Mouse (Mus musculus) lung, postnatal 0 days (tissue): ENCODE measurements around the gene Bpifb4. TPM values are rescaled to one million over a fixed set of nuclear protein-coding genes. Genes with fewer than 3 reads are reported as not detected.

Experiments
- ATAC-seq: fragments of 200-750 bp; cut with Nextera tagmentation; 2 replicates; pipeline ENCODE4 v1.8.0; 2017; ENCODE audit warnings: moderate library complexity
- DNase-seq: peaks from one replicate; pipeline ENCODE4 v3.0.0-alpha.2; 2016; ENCODE audit warnings: low spot score
- H3K27ac ChIP-seq: fragments of 300-500 bp; sonication (generic); 2 replicates; pipeline ENCODE4 v1.5.1; 2014; ENCODE audit warnings: antibody characterized with exemption, mild to moderate bottlenecking, low read length, mixed read lengths
- H3K27me3 ChIP-seq: fragments of 300-500 bp; sonication (generic); replicated peaks from 2 replicates; pipeline ENCODE4 v1.6.1; 2014; ENCODE audit warnings: low read length, mixed read lengths; ENCODE audit not compliant: insufficient read depth
- H3K36me3 ChIP-seq: fragments of 300-500 bp; sonication (generic); 2 replicates; pipeline ENCODE4 v1.6.1; 2014; ENCODE audit warnings: low read length, mixed read lengths; ENCODE audit not compliant: insufficient read depth
- H3K4me1 ChIP-seq: fragments of 300-500 bp; sonication (generic); 2 replicates; pipeline ENCODE4 v1.6.1; 2014; ENCODE audit warnings: antibody characterized with exemption, low read depth, low read length, mixed read lengths; ENCODE audit not compliant: insufficient read depth
- H3K4me2 ChIP-seq: fragments of 300-500 bp; sonication (generic); replicated peaks from 2 replicates; pipeline ENCODE4 v1.6.1; 2014; ENCODE audit warnings: low read depth, mild to moderate bottlenecking, low read length, moderate library complexity, mixed read lengths
- H3K4me3 ChIP-seq: fragments of 300-500 bp; sonication (generic); 2 replicates; pipeline ENCODE4 v1.5.1; 2014; ENCODE audit warnings: low read depth, low read length
- H3K9ac ChIP-seq: fragments of 300-500 bp; sonication (generic); replicated peaks from 2 replicates; pipeline ENCODE4 v1.6.1; 2014; ENCODE audit warnings: low read depth, mild to moderate bottlenecking
- H3K9me3 ChIP-seq: fragments of 300-500 bp; sonication (generic); 2 replicates; pipeline ENCODE4 v1.6.1; 2016; ENCODE audit warnings: low read length, mixed read lengths
- CTCF ChIP-seq: IDR thresholded peaks from 2 replicates; pipeline ENCODE4 v1.5.1; 2016; ENCODE audit warnings: antibody characterized with exemption, mild to moderate bottlenecking
- EP300 ChIP-seq: IDR thresholded peaks from 2 replicates; pipeline ENCODE4 v1.6.1; 2016; ENCODE audit warnings: antibody characterized with exemption, mild to moderate bottlenecking, control low read depth
- WGBS: fragments of 180-500 bp; shearing (Covaris S2); extraction: QIAGEN DNeasy Blood & Tissue Kit; methylation state at CpG from one replicate; pipeline ENCODE4 v1.1.7; 2014; 5-methylcytosine and 5-hydroxymethylcytosine counted together
- polyA plus RNA-seq: library from polyadenylated mRNA; unstranded; fragments of >200 nt; fragmentation: Nextera tagmentation; extraction: Ambion mirVana; gene quantifications from 2 replicates; pipeline ENCODE4 v1.2.1, GENCODE M21; 2015

The Bpifb4 gene
- polyA plus RNA-seq, 1 experiment from 2014 or later: not detected

DNA sequence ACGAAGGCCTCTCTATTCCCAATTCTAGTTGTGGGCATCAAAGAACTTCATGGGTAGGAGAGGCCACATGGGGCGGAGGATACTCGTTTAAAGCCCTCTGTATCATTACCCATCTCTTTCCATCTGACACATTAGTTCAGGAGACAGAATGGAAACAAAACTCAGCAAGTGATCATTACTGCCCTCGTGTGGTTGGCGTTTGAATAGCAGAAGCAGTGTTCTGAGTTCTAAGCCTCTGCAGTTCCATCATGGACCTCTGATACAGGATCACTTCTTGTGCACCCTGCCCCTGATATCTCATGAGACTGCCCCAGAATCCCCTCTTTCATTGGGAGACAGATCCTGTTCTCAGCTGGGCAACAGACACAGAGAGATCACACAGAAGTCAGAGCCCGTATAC is 14.9 kb downstream of the Bpifb4 start:
- Histone ChIP-seq H3K36me3 (no peaks in the 10 kb centered on the region), H3K27ac (no peak overlapping the region), H3K9ac (no peak overlapping the region), H3K4me1 (no peaks in the 10 kb centered on the region), H3K4me2 (no peak overlapping the region), H3K27me3 (no peaks in the 10 kb centered on the region), H3K4me3 (no peak overlapping the region), H3K9me3 (no peaks in the 10 kb centered on the region)
- ATAC-seq: no peak
- peak; percentile 40 for DNase-seq
- no peak for TF ChIP-seq EP300
- peak; percentile 77 for TF ChIP-seq CTCF
- WGBS: 29% methylated on average over 6 of the region's 6 CpGs

DNA sequence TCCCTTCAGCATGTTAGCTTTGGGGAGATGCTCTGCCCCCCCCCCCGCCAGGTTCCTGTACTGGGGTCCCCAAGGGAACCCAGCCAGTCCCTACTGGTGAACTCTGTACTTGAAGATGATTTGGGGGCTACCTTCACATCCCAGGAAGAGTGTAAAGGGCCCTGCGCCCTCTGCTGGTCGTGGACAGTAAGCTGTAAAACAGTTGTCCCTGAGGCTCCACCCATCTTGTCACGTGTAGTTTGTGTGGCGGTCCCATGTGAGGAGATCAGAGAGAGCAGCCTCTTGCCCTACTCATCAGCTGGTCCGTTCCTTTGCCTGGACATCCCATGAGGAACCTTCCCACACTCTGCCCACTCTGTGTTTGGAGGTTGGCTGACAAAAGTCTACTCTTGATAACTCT is 15.8 kb downstream of the Bpifb4 start:
- H3K4me3 ChIP-seq: no peak overlapping the region
- WGBS: 9% methylated on average over 6 of the region's 6 CpGs
- H3K36me3 ChIP-seq: no peaks in the 10 kb centered on the region
- no peak overlapping the region for H3K4me2 ChIP-seq
- H3K27ac ChIP-seq: no peak overlapping the region
- no peaks in the 10 kb centered on the region for H3K27me3 ChIP-seq
- TF ChIP-seq EP300 (no peak), CTCF (peak; percentile 72)
- peak; percentile 30 for ATAC-seq
- no peak overlapping the region for H3K9ac ChIP-seq
- peak; percentile 64 for DNase-seq
- no peaks in the 10 kb centered on the region for H3K4me1 ChIP-seq
- H3K9me3 ChIP-seq: no peaks in the 10 kb centered on the region

- H3K4me3 ChIP-seq: no peak overlapping the region
- TF ChIP-seq EP300 (no peak), CTCF (no peak)
- H3K4me2 ChIP-seq: no peak overlapping the region
- no peak overlapping the region for H3K9ac ChIP-seq
- ATAC-seq (no peak), DNase-seq (no peak)
- no peak overlapping the region for H3K27ac ChIP-seq
- H3K27me3 ChIP-seq: no peaks in the 10 kb centered on the region
- 68% methylated on average over 4 of the region's 4 CpGs for WGBS
- H3K36me3 ChIP-seq: no peaks in the 10 kb centered on the region
- no peaks in the 10 kb centered on the region for H3K9me3 ChIP-seq
- H3K4me1 ChIP-seq: no peaks in the 10 kb centered on the region
These were observed 24.9 kb downstream of the Bpifb4 start for GRCm38 (mm10) chr2:153962821-153963331.

- no peak for ATAC-seq
- Histone ChIP-seq H3K9me3 (no peaks in the 10 kb centered on the region), H3K27ac (no peak overlapping the region), H3K36me3 (no peaks in the 10 kb centered on the region), H3K4me2 (no peak overlapping the region), H3K27me3 (no peaks in the 10 kb centered on the region), H3K4me3 (no peak overlapping the region), H3K4me1 (no peaks in the 10 kb centered on the region), H3K9ac (no peak overlapping the region)
- no peak for DNase-seq
- 95% methylated on average over 1 of the region's 1 CpGs for WGBS
- no peak for TF ChIP-seq EP300
- TF ChIP-seq CTCF: no peak
These were observed 25.3 kb downstream of the Bpifb4 start for GRCm38 (mm10) chr2:153963334-153963733.

GRCm38 (mm10) chr2:153970221-153970620 is 32.2 kb downstream of the Bpifb4 start:
- no peak for TF ChIP-seq EP300
- no peak for TF ChIP-seq CTCF
- H3K27ac ChIP-seq: no peak overlapping the region
- ATAC-seq: no peak

GRCm38 (mm10) chr2:153974582-153974981 is 36.6 kb downstream of the Bpifb4 start, which contains the start of gene Bpifa6:
Gene Bpifa6 (plus strand): TSS chr2:153974945.
- Histone ChIP-seq H3K4me2 (no peak within 1 kb of the TSS), H3K9ac (no peak within 1 kb of the TSS), H3K27me3 (no peaks in the 10 kb centered on the region), H3K9me3 (no peaks in the 10 kb centered on the region), H3K4me3 (no peak within 1 kb of the TSS), H3K36me3 (no peaks in the 10 kb centered on the region), H3K4me1 (no peaks in the 10 kb centered on the region), H3K27ac (no peak within 1 kb of the TSS)
- DNase-seq: no peak
- ATAC-seq: no peak
- TF ChIP-seq CTCF (no peak), EP300 (no peak)
- WGBS: 55% methylated on average over 5 of the region's 5 CpGs

More at GRCm38 (mm10) chr2:153970221-153970620, 32.2 kb downstream of the Bpifb4 start:
- peak; percentile 53 for DNase-seq
- Histone ChIP-seq H3K27me3 (no peaks in the 10 kb centered on the region), H3K4me2 (no peak overlapping the region), H3K4me1 (no peaks in the 10 kb centered on the region), H3K4me3 (no peak overlapping the region), H3K9me3 (no peaks in the 10 kb centered on the region), H3K9ac (no peak overlapping the region), H3K36me3 (no peaks in the 10 kb centered on the region)
- 61% methylated on average over 5 of the region's 5 CpGs for WGBS

DNA sequence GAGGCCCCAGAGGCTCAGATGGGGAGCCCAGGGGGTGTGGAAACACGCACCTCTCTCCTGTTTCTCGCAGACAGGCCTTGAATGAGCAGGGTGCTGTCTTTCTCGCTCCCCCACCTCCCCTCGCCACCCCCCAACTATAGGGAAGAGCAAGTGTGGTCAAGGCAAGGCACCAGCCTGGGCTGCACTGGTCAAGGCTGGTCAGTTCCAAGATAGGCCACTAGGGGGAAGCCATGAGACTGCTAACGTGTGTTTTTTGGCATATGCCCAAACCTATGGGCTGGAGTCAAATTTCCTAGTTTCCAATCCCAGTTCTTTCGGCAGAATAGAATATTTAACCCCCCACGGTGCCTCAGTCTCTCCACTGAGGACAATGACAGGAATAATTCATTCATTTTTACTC is 57.8 kb downstream of the Bpifb4 start:
- DNase-seq: peak; percentile 81
- 2% methylated on average over 7 of the region's 7 CpGs for WGBS
- H3K27me3 ChIP-seq: no peaks in the 10 kb centered on the region
- H3K9me3 ChIP-seq: no peaks in the 10 kb centered on the region
- H3K36me3 ChIP-seq: no peaks in the 10 kb centered on the region
- H3K9ac ChIP-seq: no peak overlapping the region
- no peak overlapping the region for H3K27ac ChIP-seq
- no peak overlapping the region for H3K4me3 ChIP-seq
- H3K4me1 ChIP-seq: no peaks in the 10 kb centered on the region
- no peak overlapping the region for H3K4me2 ChIP-seq
- peak; percentile 26; the same call in 1 of the 2 replicates for ATAC-seq
- TF ChIP-seq EP300: no peak
- TF ChIP-seq CTCF: peak; percentile 97
